Mouse (Mus musculus): Measurements from ENCODE around the gene Il1a.

Gene Il1a

DNA sequence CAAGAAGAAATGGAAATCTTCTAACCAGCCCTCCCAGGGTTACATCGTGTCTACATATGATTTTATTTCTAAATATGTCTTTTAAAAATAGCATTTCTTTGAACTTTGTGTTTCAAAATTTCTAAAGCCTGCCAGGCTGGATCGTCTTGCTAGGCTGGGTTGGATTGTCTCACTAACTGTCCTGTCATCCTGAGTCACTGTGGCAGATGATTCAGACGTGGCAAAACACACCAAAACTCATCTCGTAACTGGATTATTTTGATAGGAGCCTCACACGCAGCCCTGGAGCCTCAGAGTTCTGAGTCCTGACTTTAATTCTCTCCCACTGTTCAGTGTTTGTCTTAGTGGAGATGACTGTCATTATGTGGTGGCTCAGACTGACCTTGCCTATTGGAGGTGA, 46.7 kb downstream of the Il1a start:
- ATAC-seq (ENCODE audit: low TSS enrichment): no peak

DNA sequence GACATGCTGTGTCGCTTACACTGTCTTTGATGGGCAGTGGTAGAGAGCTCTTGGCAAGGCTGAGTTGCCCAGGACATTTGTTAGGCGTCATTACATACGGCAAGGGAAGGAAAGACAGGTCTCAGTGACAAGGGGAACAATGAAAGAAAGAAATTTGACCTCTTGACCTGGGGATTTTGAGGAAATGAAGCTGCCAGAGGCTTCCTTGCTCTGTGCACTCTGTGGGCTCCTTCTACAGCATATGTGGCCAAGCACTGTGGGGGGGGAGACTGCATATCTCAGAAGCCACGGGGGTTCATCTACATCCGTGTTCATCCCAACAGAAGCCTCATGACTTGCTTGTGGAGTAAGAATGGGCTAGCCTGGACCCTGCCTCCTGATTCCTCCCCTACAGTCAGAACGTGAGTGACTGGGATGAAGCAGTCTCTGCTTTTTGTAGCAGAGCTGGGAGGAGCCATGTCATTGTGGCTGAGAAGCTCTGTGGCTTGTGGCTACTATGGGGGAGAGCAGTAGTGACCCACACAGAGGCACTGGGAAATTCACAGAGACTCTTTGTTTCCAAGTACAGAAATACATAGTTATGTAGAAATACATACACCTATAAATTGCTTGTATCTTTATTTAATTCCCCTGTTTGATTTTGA, 48.5 kb downstream of the Il1a start:
- ATAC-seq (ENCODE audit: low TSS enrichment): no peak

DNA sequence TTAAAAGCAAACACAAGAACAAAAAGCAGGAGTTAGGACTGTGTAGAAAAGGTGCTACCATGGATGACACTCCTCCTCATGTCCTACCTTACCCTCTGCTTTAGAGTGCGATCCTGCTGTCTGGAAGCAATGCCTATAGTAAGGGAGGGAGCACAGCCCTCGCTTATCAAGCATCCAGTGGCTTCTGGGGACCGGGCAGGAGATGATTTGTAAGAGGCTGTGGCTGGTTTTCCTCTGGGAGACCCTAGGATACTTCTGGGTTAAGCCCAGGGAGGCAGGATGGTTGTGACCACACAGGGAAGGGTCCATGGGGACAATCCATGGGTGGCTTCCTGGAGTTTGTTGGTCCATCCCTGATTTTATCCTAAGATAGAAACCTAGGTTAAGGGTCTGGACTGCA, 49.1 kb downstream of the Il1a start:
- no peak for ATAC-seq (ENCODE audit: low TSS enrichment)

DNA sequence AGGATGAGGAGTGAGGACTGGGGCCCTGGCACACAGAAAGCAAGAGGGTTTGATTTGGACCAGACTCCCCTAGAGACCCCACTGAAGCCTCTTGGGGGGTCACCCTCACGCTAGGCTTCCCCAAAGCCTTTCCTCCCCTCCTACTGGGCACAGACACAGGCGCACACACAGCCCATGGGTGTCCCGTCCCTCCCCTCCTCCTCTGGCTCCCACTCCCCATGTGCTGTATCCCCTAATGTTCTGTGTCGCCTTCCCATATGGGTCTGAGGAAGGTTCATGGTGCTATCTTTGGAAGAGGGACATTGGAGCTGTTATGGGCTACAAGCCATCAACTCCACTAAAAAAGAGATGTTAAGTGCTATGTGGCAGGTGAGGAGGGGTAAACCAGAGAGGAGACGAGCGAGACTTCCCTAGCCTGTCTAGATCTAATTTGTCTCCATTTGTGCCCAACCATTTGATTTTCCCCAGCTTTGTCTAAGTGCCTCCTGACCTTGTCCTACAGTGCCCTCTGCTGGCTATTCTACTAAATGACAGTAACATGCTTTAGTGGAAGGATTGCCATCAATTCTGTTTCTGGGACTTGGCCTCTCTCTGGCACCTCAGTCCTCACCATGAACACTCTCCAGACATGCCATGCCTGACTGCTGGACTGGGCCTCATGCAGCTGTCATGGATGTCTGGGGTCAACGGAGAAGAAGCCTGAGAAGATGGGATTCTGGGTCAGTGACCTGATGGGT, 51.1 kb downstream of the Il1a start:
- ATAC-seq (ENCODE audit: low TSS enrichment): peak; percentile 76

DNA sequence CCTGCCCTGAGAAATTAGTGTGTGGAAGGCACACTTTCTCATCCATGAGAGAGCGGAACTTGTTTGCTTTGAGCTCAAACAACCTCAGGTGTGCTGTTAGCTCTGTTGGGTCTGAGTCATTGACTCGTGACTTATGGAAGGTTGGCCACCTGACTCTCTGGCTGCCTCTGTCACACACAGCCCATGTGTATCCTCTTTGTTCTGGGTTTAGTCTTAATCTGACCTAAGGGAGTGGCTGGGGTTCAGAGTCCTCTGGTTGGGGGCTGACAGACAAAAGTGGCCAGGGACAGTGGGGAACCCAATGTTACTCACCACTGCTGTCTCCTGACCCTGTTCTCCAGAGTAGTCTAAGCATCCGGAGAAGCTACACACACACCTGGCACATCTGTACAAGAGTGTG, 51.7 kb downstream of the Il1a start:
- ATAC-seq (ENCODE audit: low TSS enrichment): no peak

DNA sequence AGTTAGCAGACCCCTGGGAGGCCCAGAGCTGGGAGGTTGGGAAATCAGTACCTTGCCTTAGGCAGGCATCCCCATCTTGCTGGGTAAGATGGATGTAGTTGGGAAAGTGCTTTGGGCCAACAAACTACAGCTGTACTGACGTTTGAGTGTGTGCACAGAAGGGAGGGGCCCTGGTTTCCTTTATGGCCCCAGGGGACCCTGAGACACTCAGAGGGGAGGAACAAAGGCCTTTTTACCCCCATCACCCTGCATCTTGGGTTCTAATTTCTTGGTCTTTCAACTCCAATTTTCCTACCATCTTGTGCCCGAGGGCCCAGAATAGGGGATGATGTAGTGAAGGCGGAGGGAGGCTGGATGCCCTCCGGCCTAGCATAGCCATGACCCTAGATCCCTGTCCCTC, 53.8 kb downstream of the Il1a start:
- no peak for ATAC-seq (ENCODE audit: low TSS enrichment)

DNA sequence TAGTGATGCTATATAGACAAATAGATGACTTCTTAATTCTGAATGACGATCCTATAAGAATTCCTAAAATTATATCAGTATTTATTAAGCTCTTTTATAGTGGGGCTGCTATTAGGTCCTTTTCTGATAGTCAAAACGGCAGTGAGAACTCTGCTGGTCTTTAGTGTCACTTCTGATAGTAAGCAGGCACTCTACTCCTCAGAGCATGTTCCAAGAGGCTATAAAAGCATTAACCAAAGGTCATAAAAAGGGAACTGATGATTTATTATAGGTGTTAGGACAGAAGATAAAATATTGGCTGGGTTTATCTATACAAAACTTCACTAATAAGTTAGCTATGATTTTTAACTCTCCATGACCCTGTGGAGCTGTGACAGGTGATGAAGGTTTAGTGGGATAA, 55.7 kb downstream of the Il1a start:
- no peak for ATAC-seq (ENCODE audit: low TSS enrichment)

DNA sequence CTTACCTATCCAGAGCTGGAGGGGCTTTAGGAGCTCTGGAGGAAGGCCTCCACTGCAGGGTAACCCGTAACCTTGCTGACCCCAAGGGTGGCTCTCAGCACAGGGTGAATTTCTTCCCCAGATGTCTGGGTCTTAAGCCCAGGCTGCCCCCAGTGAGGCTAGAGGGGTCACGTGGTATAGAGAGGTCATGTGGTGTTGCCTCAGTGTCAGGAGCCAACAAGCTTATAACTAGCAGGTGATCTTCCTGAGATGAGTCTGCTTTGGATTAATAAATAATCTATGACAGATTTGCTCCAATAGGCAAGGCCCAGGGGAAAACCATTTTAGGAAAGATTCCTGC, 56.2 kb downstream of the Il1a start:
- ATAC-seq (ENCODE audit: low TSS enrichment): no peak

DNA sequence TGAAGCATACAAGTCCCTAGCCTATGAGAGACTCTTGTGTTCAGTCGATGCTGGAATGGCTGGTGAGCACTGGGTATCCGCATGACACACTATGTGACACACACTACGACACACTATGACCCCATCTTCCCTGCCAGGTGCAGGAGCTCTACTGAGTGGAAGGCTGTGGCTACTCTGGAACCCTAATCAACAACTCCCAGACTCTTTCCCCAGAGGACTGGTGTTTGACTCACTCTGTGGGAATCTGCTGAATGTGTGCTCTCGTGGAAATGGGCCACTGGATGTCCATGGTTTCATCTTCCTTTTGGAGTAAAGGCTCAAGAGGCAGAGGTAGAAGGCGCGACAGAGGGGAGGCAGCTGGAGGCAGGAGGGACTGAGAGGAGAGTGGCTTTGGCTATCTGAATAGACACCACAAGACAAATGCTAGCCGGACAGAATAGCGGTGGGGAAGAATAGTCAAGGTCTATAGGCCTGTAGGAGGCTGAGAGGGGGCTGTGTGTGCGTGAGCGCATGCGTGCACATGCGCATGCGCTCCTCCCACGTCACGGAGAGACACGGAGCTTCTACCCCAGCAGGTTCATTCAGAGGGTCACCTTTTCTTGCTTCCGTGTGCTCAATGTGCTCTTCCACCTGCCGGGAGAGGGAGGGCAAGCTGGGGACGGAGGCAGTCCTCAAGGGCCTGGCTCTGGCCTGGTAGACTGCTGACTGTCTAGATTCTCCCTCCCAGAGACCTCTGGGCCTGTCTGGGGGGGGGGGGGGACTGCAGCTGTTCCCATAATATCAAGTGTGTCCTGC, 56.7 kb downstream of the Il1a start:
- ATAC-seq (ENCODE audit: low TSS enrichment): no peak

Data from frontal cortex, adult (tissue).